Mouse (Mus musculus) thymus, postnatal 4 days (tissue): Measurements from ENCODE around the gene Prp2.
"Not testable (repeated sequence)": the region's sequence is repeated elsewhere in the genome, so short reads cannot be mapped to it uniquely, and the experiment has no call there.

Source experiments
- DNase-seq: peaks from one replicate; pipeline ENCODE4 v3.0.0; 2021

The Prp2 gene

GRCm38 (mm10) chr6:132595613-132596012, at the start of gene Prp2:
Prp2 (plus strand) TSS chr6:132595913.
- not testable (repeated sequence) for DNase-seq

DNA sequence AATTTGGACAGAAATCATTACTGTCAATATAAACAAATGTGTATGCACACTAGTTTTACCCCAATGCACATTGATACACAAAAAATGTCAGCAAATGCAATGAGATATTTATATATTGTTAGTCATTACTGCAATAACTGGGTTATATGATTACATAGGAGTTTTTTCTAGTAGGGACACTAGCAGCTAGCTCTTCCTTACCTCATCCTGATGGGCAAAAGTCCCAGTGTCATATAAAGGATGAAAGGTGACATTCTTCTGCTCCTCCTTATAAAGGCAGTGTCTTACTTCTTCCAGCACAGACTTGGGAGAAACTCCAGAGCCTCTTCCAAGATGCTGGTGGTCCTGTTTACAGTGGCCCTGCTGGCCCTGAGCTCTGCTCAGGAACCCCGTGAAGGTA, 26.2 kb upstream of the Prp2 start, which contains the start of gene Prh1:
Gene Prh1 (plus strand): TSS at position 301 of the 400 bp plus-strand sequence.
- DNase-seq, result not testable (repeated sequence)

- no peak for DNase-seq
These were observed 53.7 kb downstream of the Prp2 start for GRCm38 (mm10) chr6:132649399-132649798.
